Mouse (Mus musculus) embryonic fibroblast, embryonic 13.5 days (primary cell): ENCODE data around the gene Iah1. TPM values are rescaled to one million over a fixed set of nuclear protein-coding genes. Genes with fewer than 3 reads are reported as not detected.

ENCODE experiments used
- H3K27ac ChIP-seq: 2 replicates; pipeline ENCODE4 v1.5.1; 2012; ENCODE audit warnings: low read length, control low read depth, inconsistent platforms; ENCODE audit not compliant: insufficient read depth
- H3K4me1 ChIP-seq: 2 replicates; pipeline ENCODE4 v1.6.1; 2011; ENCODE audit warnings: low read length; ENCODE audit not compliant: control insufficient read depth, insufficient read depth
- H3K4me3 ChIP-seq: 2 replicates; pipeline ENCODE4 v1.5.1; 2011; ENCODE audit warnings: mild to moderate bottlenecking, control low read depth, low read length; ENCODE audit not compliant: insufficient read depth
- CTCF ChIP-seq: IDR thresholded peaks from 2 replicates; pipeline ENCODE4 v1.5.1; 2011; ENCODE audit warnings: mild to moderate bottlenecking, control low read depth, low read length, moderate library complexity, borderline replicate concordance; ENCODE audit not compliant: insufficient read depth
- POLR2A ChIP-seq: IDR thresholded peaks from 2 replicates; pipeline ENCODE4 v1.6.1; 2011; ENCODE audit warnings: low read depth, mild to moderate bottlenecking, control low read depth, low read length, moderate library complexity
- polyA plus RNA-seq: library from polyadenylated mRNA; stranded (reverse); fragments of >200 nt; gene quantifications from 2 replicates; pipeline ENCODE4 v1.2.4, GENCODE M21; 2011; ENCODE audit warnings: low read depth; ENCODE audit not compliant: missing spikeins, insufficient read length

Iah1 gene
- polyA plus RNA-seq, 1 experiment: 50.2 TPM

DNA sequence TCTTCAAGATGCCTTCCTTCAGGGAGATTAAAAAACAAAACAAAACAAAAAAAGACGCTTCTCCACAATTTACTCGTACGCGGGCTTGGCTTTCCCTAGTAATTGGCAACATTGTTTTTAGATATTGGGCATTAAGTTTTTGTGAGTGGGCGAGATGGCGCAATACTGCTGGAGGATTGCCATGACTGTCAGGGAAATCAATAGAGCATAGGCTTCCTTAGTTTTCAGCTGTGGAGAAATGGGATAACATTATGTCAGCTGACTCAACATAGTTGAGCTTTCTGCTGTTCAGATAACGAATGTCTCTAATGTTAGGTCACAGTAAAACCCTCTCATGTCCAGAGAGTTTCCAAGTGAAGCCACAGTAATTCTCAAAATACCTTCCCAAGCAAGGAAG is 678 bp downstream of the Iah1 start:
- peak overlapping the region; percentile 73 for H3K27ac ChIP-seq
- H3K4me3 ChIP-seq: peak overlapping the region; percentile 85
- no peak; the same call in 1 of the 2 replicates for TF ChIP-seq POLR2A
- no peak for TF ChIP-seq CTCF
- peaks cover 5% of the 10 kb centered on the region; the same call in 1 of the 2 replicates for H3K4me1 ChIP-seq

GRCm38 (mm10) chr12:21318143-21318895 is 2.1 kb downstream of the Iah1 start:
- TF ChIP-seq POLR2A (no peak), CTCF (peak; percentile 45; the same call in 1 of the 2 replicates)
- peaks cover 5% of the 10 kb centered on the region; the same call in 1 of the 2 replicates for H3K4me1 ChIP-seq

DNA sequence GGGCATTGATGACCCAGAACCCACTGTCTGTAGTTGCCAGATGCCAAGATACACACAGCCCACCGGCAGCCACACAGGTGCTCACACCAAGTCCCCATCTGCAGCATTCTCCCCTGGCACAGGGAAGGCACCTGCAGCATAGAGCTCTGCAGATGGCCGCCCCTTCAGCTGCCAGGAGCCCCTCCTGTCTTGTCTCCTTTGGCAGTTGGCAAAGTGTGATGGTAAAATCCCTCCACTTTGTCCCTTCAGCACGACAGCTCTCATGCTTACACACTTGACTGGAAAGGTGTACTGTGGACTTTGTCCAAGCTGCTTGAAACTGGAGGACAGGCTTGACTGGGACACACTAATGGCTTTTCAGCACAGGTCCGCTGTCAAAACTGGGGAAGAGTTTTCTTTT is 4.1 kb downstream of the Iah1 start:
- H3K4me1 ChIP-seq: peaks cover 5% of the 10 kb centered on the region; the same call in 1 of the 2 replicates
- TF ChIP-seq POLR2A (no peak), CTCF (no peak)
- H3K27ac ChIP-seq: no peak overlapping the region
- H3K4me3 ChIP-seq: no peak overlapping the region

More at GRCm38 (mm10) chr12:21318143-21318895, 2.1 kb downstream of the Iah1 start:
- H3K27ac ChIP-seq: no peak overlapping the region
- H3K4me3 ChIP-seq: no peak overlapping the region

DNA sequence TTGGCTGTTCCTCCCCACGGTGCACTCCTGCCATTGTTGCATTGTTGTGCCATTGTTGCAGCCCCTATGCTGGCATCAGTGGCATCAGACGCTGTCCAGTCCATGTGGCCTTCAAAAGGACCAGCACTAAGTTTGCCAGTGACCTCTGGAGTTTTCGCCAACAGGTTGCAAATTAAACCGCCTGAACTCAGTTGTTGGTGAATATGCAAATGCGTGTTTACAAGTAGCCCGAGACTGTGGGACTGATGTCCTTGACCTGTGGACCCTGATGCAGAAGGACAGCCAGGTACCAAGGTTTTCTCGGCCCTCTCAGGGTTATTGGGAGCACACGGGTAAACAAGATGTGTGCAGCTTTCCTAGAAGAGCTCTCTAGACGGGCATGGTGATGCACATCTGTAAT is 5.0 kb downstream of the Iah1 start:
- Histone ChIP-seq H3K4me1 (peaks cover 5% of the 10 kb centered on the region; the same call in 1 of the 2 replicates), H3K27ac (no peak overlapping the region), H3K4me3 (no peak overlapping the region)
- TF ChIP-seq POLR2A (no peak), CTCF (no peak)

DNA sequence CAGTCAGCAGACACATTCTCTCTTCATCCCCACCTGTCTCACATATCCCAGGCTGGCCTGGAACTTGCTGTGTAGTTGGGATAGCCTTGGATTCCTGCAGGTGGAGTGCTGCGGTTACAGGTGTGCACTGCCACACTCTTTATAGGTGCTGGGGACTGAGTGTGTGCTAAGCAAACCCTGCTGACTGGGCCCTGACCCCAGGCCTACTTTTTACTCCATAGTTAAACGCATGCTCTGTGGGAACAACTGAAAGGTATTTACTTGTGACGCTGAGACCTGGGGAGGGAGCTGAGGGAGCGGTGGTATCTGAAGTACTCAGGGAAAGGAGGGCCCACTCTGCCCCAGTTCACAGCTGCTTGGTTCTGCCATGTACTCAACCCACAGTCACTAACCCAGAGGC is 6.1 kb downstream of the Iah1 start:
- Histone ChIP-seq H3K4me1 (peaks cover 2% of the 10 kb centered on the region; the same call in 1 of the 2 replicates), H3K4me3 (no peak overlapping the region), H3K27ac (no peak overlapping the region)
- TF ChIP-seq POLR2A: no peak
- TF ChIP-seq CTCF: no peak

DNA sequence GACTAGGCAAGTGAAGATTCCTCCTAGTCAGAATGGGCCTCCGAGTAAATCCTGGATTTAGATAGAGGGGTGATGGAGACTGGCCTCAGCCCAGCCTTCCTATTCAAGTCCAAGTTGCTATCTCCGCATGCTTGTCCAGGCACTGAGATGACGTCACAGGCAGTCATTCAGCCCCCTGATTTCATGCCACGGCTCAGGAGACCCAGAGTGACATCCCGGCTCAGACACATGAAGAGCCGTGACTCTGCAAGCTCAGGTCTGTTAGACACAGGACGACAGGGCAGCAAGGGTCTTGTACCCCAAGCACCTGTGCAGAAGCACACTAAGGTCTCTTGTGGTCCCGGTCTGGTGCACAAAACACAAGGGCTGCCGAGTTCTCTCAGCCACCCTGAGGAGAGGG is 6.7 kb downstream of the Iah1 start:
- no peak overlapping the region for H3K4me3 ChIP-seq
- no peak for TF ChIP-seq POLR2A
- no peak for TF ChIP-seq CTCF

GRCm38 (mm10) chr12:21324101-21324500 is 7.9 kb downstream of the Iah1 start:
- Histone ChIP-seq H3K4me3 (no peak overlapping the region), H3K4me1 (no peaks in the 10 kb centered on the region), H3K27ac (no peak overlapping the region)
- TF ChIP-seq POLR2A (no peak), CTCF (no peak)

More for the DNA sequence above, 6.7 kb downstream of the Iah1 start:
- H3K4me1 ChIP-seq: no peaks in the 10 kb centered on the region
- no peak overlapping the region for H3K27ac ChIP-seq

DNA sequence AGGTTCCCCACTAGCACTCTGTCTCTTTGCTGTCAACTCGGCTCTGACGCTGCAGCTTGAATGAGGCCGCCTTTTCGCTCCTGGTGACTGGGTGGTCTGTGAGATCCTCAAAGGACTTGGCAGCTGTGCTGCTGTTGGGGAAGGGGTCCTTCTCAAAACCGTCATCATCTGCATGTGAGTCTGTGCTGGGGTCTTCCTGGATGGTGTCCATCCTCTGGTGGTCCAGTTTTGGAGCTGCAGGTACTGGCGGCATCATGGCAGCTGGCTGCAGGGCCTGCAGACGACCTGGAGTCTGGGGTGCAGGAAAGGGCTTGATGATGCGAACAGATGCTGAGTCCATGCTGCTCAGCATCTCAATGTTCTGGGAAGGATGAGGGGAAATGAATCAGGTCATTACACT is 9.1 kb downstream of the Iah1 start:
- Histone ChIP-seq H3K4me3 (no peak overlapping the region), H3K27ac (no peak overlapping the region), H3K4me1 (no peaks in the 10 kb centered on the region)
- TF ChIP-seq CTCF (no peak), POLR2A (no peak)

GRCm38 (mm10) chr12:21326325-21326724 is 10.1 kb downstream of the Iah1 start:
- Histone ChIP-seq H3K27ac (no peak overlapping the region), H3K4me3 (no peak overlapping the region)
- TF ChIP-seq POLR2A (no peak), CTCF (no peak)

DNA sequence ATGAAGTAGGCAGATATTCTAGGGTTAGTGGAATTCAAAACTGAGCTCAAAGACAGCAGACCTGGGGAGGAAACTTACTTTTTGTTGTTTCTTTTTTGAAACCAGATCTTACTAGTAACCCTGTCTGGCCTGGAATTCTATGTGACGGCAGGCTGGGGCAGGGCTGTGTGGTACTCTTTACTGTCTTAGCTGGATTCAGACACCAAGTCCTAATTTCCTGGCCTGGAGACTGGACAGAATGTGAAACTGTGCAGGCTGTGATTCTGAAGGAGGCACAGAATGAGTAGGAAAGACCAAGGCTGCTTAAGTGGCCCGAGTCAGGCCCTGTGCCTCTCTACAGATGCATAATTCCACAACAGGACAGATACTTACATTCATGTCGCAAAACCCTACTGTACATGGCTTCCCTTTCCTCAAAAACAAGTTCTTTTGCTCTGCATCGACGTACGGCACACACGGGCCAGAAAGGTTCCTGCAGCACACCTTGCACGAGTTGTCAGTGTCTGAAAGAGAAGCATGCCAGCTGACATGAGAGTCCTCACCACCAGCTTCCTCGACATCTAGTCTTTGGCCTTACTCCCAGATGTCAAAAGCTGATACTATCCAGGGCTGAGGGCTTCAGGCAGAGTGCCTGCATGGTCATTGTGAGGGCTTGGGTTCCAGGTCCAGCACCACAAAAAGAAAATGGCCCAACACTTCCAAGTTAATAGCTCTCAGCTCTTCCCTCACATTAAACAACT is 13.6 kb downstream of the Iah1 start:
- no peak overlapping the region for H3K4me3 ChIP-seq
- TF ChIP-seq POLR2A: no peak
- TF ChIP-seq CTCF: no peak
- no peak overlapping the region for H3K27ac ChIP-seq
- no peaks in the 10 kb centered on the region for H3K4me1 ChIP-seq

More at GRCm38 (mm10) chr12:21326325-21326724, 10.1 kb downstream of the Iah1 start:
- H3K4me1 ChIP-seq: no peaks in the 10 kb centered on the region
